Mouse (Mus musculus) neural tube, embryonic 10.5 days (tissue): ENCODE results near the gene Atp5j2.
A peak's percentile ranks its signal among the peaks of the same experiment; 100 is the strongest.
"Not testable (repeated sequence)": the region's sequence is repeated elsewhere in the genome, so short reads cannot be mapped to it uniquely, and the experiment has no call there.

ENCODE experiments used
- DNase-seq: peaks from one replicate; pipeline ENCODE4 v3.0.0-alpha.2; 2017; ENCODE audit warnings: low spot score; ENCODE audit errors: extremely low spot score

The Atp5j2 gene

GRCm38 (mm10) chr5:145191962-145192361 lies at the start of gene Atp5j2:
Atp5j2 (minus strand) TSS chr5:145192062.
- DNase-seq: no peak

- no peak for DNase-seq
Observed at GRCm38 (mm10) chr5:145234636-145235035, 42.8 kb upstream of the Atp5j2 start.

GRCm38 (mm10) chr5:145231893-145232411 lies 40.1 kb upstream of the Atp5j2 start:
- no peak for DNase-seq

GRCm38 (mm10) chr5:145231367-145231871 lies 39.6 kb upstream of the Atp5j2 start, which contains the start of gene Zfp655:
Zfp655 (plus strand) TSS chr5:145231715.
- DNase-seq: peak; percentile 99

- DNase-seq: no peak
Observed at GRCm38 (mm10) chr5:145230641-145231040, 38.8 kb upstream of the Atp5j2 start.

GRCm38 (mm10) chr5:145229283-145229682 lies 37.4 kb upstream of the Atp5j2 start:
- not testable (repeated sequence) for DNase-seq

- no peak for DNase-seq
Observed at GRCm38 (mm10) chr5:145226453-145226852, 34.6 kb upstream of the Atp5j2 start.

- no peak for DNase-seq
Observed at GRCm38 (mm10) chr5:145223395-145223794, 31.5 kb upstream of the Atp5j2 start.

- no peak for DNase-seq
Observed at GRCm38 (mm10) chr5:145222840-145223239, 31.0 kb upstream of the Atp5j2 start.

GRCm38 (mm10) chr5:145219981-145220380 lies 28.1 kb upstream of the Atp5j2 start:
- DNase-seq: no peak

- DNase-seq: no peak
Observed at GRCm38 (mm10) chr5:145218671-145219070, 26.8 kb upstream of the Atp5j2 start.

- no peak for DNase-seq
Observed at GRCm38 (mm10) chr5:145218206-145218605, 26.3 kb upstream of the Atp5j2 start.

GRCm38 (mm10) chr5:145217746-145218145 lies 25.9 kb upstream of the Atp5j2 start:
- DNase-seq: no peak

GRCm38 (mm10) chr5:145214679-145215078 lies 22.8 kb upstream of the Atp5j2 start:
- no peak for DNase-seq

GRCm38 (mm10) chr5:145213505-145213904 lies 21.6 kb upstream of the Atp5j2 start:
- no peak for DNase-seq

- DNase-seq: no peak
Observed at GRCm38 (mm10) chr5:145212216-145212615, 20.4 kb upstream of the Atp5j2 start.

GRCm38 (mm10) chr5:145211340-145211739 lies 19.5 kb upstream of the Atp5j2 start:
- no peak for DNase-seq

- DNase-seq: not testable (repeated sequence)
Observed at GRCm38 (mm10) chr5:145208391-145208790, 16.5 kb upstream of the Atp5j2 start.

- no peak for DNase-seq
Observed at GRCm38 (mm10) chr5:145207954-145208353, 16.1 kb upstream of the Atp5j2 start.

GRCm38 (mm10) chr5:145207385-145207784 lies 15.5 kb upstream of the Atp5j2 start:
- DNase-seq: no peak

- no peak for DNase-seq
Observed at GRCm38 (mm10) chr5:145205041-145205440, 13.2 kb upstream of the Atp5j2 start.

GRCm38 (mm10) chr5:145203936-145204691 lies 12.3 kb upstream of the Atp5j2 start, which contains the start of gene Zkscan5:
Zkscan5 (plus strand) TSS chr5:145204562.
- DNase-seq: peak; percentile 93

GRCm38 (mm10) chr5:145202446-145202845 lies 10.6 kb upstream of the Atp5j2 start:
- DNase-seq: no peak
